Mouse (Mus musculus): ENCODE data around the gene Cc2d1b. TPM values are rescaled to one million over a fixed set of nuclear protein-coding genes. Genes with fewer than 3 reads are reported as not detected.

Cc2d1b gene
- 69.2 TPM for polyA plus RNA-seq (2017; shearing (Covaris generic))

DNA sequence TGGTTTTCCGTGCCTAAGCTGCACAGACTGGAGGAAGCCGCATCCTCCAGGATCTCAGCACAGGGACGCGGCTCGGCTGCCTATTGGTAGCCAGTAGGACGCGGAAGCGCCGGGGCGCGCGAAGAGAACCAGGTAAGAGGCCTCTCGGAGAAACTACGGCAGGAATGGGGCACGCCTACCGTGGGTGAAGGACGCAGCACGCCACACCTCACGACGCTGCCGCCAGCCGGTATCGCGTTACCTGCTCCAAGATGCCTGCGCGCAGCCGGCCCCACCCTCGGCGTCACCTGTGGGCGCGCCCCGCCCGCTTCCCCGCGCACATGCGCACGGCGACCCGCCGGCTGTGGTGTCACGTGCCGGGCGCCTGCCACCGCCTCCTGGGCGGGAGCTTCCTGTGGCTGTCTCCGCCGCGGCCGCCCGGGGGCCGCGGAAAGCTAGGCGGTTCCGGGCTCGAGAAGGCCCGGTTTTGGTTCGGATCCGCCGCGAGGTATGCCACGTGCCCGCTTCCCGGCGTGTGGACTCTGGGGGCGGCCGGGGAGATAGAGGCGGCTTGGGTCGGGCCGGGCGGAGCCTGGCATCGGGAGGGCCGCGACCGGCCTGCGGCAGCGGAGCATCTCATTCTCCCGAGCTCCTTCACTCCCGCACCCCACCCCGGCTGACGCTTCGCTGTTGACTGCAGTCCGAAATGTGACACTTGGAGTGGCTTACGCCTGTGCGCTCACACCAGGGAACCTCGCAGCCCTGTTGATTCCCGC, at the start of gene Cc2d1b:
Gene Cc2d1b, plus strand, starts transcription at position 354 of the 755 bp plus-strand sequence.

DNA sequence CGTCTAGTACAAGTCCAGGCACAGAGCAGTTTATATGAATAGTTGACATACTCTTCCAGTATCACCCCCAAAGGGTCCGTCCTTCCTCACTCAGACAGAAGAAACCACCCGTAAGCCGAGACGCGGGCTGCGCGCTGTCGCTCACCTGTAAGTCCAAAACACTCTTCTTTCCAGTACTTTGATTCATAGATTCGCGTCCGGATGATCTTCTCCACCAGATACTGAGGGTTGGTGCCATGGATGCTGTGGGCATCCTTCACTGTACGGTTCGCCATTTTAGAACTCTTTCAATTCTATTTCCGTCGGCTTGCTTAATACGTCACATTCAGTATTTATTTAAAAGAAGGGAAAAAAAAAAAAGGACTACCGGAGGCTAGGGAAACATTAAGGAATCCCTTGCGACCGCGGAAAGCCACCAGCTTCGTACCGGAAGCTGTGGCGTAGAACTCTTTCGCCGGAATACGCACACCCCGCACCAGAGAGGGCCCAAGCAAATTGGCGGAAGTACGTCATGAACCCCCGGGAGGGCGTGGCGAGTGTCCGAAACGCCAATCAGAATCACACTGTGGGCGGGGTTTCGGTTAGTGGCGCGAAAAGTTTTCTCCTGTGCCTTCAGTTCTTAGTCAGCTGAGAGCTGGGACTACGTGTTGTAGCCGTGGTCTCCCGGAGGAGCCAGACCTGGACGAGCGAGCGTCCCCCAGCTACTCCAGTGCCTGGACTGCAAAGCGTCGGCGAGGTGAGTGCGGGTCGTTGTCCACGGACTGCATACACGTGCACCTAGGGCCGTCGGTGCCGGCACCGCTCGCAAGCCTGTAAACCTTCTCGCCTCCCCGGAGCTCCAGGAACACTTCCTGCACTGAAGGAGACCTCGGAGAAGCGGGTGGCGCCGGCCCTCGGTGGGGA, 40.6 kb upstream of the Cc2d1b start, which contains the start of the genes Prpf38a and Orc1:
Gene Prpf38a, minus strand, starts transcription at position 497 of the 903 bp plus-strand sequence.
Gene Orc1, plus strand, starts transcription at position 584 of the 903 bp plus-strand sequence.

Other genes with a start within 250 kb of the Cc2d1b start
- not detected for gene Shisal2a, start 236.6 kb upstream of the Cc2d1b start, polyA plus RNA-seq (2017; shearing (Covaris generic))
- gene Gpx7, start 213.0 kb upstream of the Cc2d1b start, polyA plus RNA-seq (2017; shearing (Covaris generic)) = not detected
- 185 TPM for gene Tut4, start 160.5 kb upstream of the Cc2d1b start, polyA plus RNA-seq (2017; shearing (Covaris generic))
- gene Prpf38a, start 40.6 kb upstream of the Cc2d1b start, polyA plus RNA-seq (2017; shearing (Covaris generic)) = 72.7 TPM
- gene Orc1, start 40.5 kb upstream of the Cc2d1b start, polyA plus RNA-seq (2017; shearing (Covaris generic)) = 5.6 TPM
- not detected for gene 3110021N24Rik, start 99.7 kb downstream of the Cc2d1b start, polyA plus RNA-seq (2017; shearing (Covaris generic))
- 0.16 TPM for gene Zfyve9, start 160.9 kb downstream of the Cc2d1b start, polyA plus RNA-seq (2017; shearing (Covaris generic))
- 42.3 TPM for gene Btf3l4, start 213.7 kb downstream of the Cc2d1b start, polyA plus RNA-seq (2017; shearing (Covaris generic))
- gene Txndc12, start 214.7 kb downstream of the Cc2d1b start, polyA plus RNA-seq (2017; shearing (Covaris generic)) = 13.8 TPM
- 27.7 TPM for gene Kti12, start 227.8 kb downstream of the Cc2d1b start, polyA plus RNA-seq (2017; shearing (Covaris generic))
- 0.41 TPM for gene A730015C16Rik, start 228.7 kb downstream of the Cc2d1b start, polyA plus RNA-seq (2017; shearing (Covaris generic))